Mouse (Mus musculus): ENCODE results near the gene Nav2. TPM values are rescaled to one million over a fixed set of nuclear protein-coding genes. Genes with fewer than 3 reads are reported as not detected.

Nav2 gene
- polyA plus RNA-seq, 1 experiment, result 21.9 TPM

- Histone ChIP-seq H3K27me3 (ENCODE audit: control insufficient read depth, insufficient read depth, insufficient read length) (no peaks in the 10 kb centered on the region), H3ac (ENCODE audit: control insufficient read depth, insufficient read length) (no peak overlapping the region), H3K4me3 (no peak overlapping the region), H3K36me3 (ENCODE audit: control insufficient read depth, insufficient read depth) (no peaks in the 10 kb centered on the region), H3K4me2 (ENCODE audit: low read depth) (no peak overlapping the region), H3K79me2 (ENCODE audit: control insufficient read depth, insufficient read depth) (no peaks in the 10 kb centered on the region)
- TF ChIP-seq E2F4 (IDR thresholded peaks at IDR 0.05; ENCODE audit: insufficient read depth) (no peak), CEBPB (IDR thresholded peaks at IDR 0.05; ENCODE audit: insufficient read depth, poor library complexity, severe bottlenecking) (no peak), TCF12 (IDR thresholded peaks at IDR 0.05; ENCODE audit: insufficient read depth, poor library complexity, severe bottlenecking) (no peak), MAX (IDR thresholded peaks at IDR 0.05; ENCODE audit: low read depth) (no peak), POLR2A (IDR thresholded peaks at IDR 0.05; ENCODE audit: insufficient read length, low read depth) (no peak), POLR2AphosphoS2 (IDR thresholded peaks at IDR 0.05; ENCODE audit: insufficient read length, low read depth) (no peak), SRF (IDR thresholded peaks at IDR 0.05; ENCODE audit: control insufficient read depth, insufficient read length, low read depth) (no peak), TCF3 (IDR thresholded peaks at IDR 0.05; ENCODE audit: insufficient read length, low read depth) (no peak), USF1 (IDR thresholded peaks at IDR 0.05; ENCODE audit: low read depth) (no peak), MYOG (IDR thresholded peaks at IDR 0.05; ENCODE audit: control insufficient read depth in 1 of 3, insufficient read depth in 1 of 3, insufficient read length in 2 of 3, low read depth in 2 of 3) (no peak), MYOD1 (IDR thresholded peaks at IDR 0.05; ENCODE audit: control insufficient read depth in 1 of 3, insufficient read length in 2 of 3, low read depth in 2 of 3) (no peak), REST (IDR thresholded peaks at IDR 0.05; ENCODE audit: insufficient read depth, insufficient read length) (no peak)
Measured at GRCm38 (mm10) chr7:49331939-49332338, 423.4 kb downstream of the Nav2 start.

GRCm38 (mm10) chr7:49332644-49333043, 424.1 kb downstream of the Nav2 start:
- Histone ChIP-seq H3ac (ENCODE audit: control insufficient read depth, insufficient read length) (no peak overlapping the region), H3K79me2 (ENCODE audit: control insufficient read depth, insufficient read depth) (no peaks in the 10 kb centered on the region), H3K36me3 (ENCODE audit: control insufficient read depth, insufficient read depth) (no peaks in the 10 kb centered on the region), H3K4me3 (no peak overlapping the region), H3K4me2 (ENCODE audit: low read depth) (no peak overlapping the region), H3K27me3 (ENCODE audit: control insufficient read depth, insufficient read depth, insufficient read length) (no peaks in the 10 kb centered on the region)
- TF ChIP-seq CEBPB (IDR thresholded peaks at IDR 0.05; ENCODE audit: insufficient read depth, poor library complexity, severe bottlenecking) (no peak), TCF12 (IDR thresholded peaks at IDR 0.05; ENCODE audit: insufficient read depth, poor library complexity, severe bottlenecking) (no peak), SRF (IDR thresholded peaks at IDR 0.05; ENCODE audit: control insufficient read depth, insufficient read length, low read depth) (no peak), MYOD1 (IDR thresholded peaks at IDR 0.05; ENCODE audit: control insufficient read depth in 1 of 3, insufficient read length in 2 of 3, low read depth in 2 of 3) (peak in 1 of 3 experiments; percentile 57), MYOG (IDR thresholded peaks at IDR 0.05; ENCODE audit: control insufficient read depth in 1 of 3, insufficient read depth in 1 of 3, insufficient read length in 2 of 3, low read depth in 2 of 3) (peak in 1 of 3 experiments; percentile 10)

- no peaks in the 10 kb centered on the region for H3K79me2 ChIP-seq (ENCODE audit: control insufficient read depth, insufficient read depth)
- H3ac ChIP-seq (ENCODE audit: control insufficient read depth, insufficient read length), result no peak overlapping the region
- H3K4me3 ChIP-seq, result no peak overlapping the region
- H3K36me3 ChIP-seq (ENCODE audit: control insufficient read depth, insufficient read depth), result no peaks in the 10 kb centered on the region
- H3K27me3 ChIP-seq (ENCODE audit: control insufficient read depth, insufficient read depth, insufficient read length), result no peaks in the 10 kb centered on the region
- TF ChIP-seq POLR2A (IDR thresholded peaks at IDR 0.05; ENCODE audit: insufficient read length, low read depth) (no peak), CEBPB (IDR thresholded peaks at IDR 0.05; ENCODE audit: insufficient read depth, poor library complexity, severe bottlenecking) (no peak), USF1 (IDR thresholded peaks at IDR 0.05; ENCODE audit: low read depth) (no peak), TCF12 (IDR thresholded peaks at IDR 0.05; ENCODE audit: insufficient read depth, poor library complexity, severe bottlenecking) (peak; percentile 41), MYOG (IDR thresholded peaks at IDR 0.05; ENCODE audit: control insufficient read depth in 1 of 3, insufficient read depth in 1 of 3, insufficient read length in 2 of 3, low read depth in 2 of 3) (peak in 2 of 3 experiments; percentile 41 to 98), MYOD1 (IDR thresholded peaks at IDR 0.05; ENCODE audit: control insufficient read depth in 1 of 3, insufficient read length in 2 of 3, low read depth in 2 of 3) (peak; percentile 40 to 82 (median 81)), REST (IDR thresholded peaks at IDR 0.05; ENCODE audit: insufficient read depth, insufficient read length) (no peak)
- peak overlapping the region; percentile 64 for H3K4me2 ChIP-seq (ENCODE audit: low read depth)
Measured at GRCm38 (mm10) chr7:49334163-49334562, 425.6 kb downstream of the Nav2 start.

- H3K4me2 ChIP-seq (ENCODE audit: low read depth), result no peak overlapping the region
- TF ChIP-seq SRF (IDR thresholded peaks at IDR 0.05; ENCODE audit: control insufficient read depth, insufficient read length, low read depth), result no peak
- no peak for TF ChIP-seq TCF12 (IDR thresholded peaks at IDR 0.05; ENCODE audit: insufficient read depth, poor library complexity, severe bottlenecking)
- no peak for TF ChIP-seq MAX (IDR thresholded peaks at IDR 0.05; ENCODE audit: low read depth)
- TF ChIP-seq USF1 (IDR thresholded peaks at IDR 0.05; ENCODE audit: low read depth), result no peak
- TF ChIP-seq CEBPB (IDR thresholded peaks at IDR 0.05; ENCODE audit: insufficient read depth, poor library complexity, severe bottlenecking), result no peak
- no peak for TF ChIP-seq REST (IDR thresholded peaks at IDR 0.05; ENCODE audit: insufficient read depth, insufficient read length)
- TF ChIP-seq MYOG (IDR thresholded peaks at IDR 0.05; ENCODE audit: control insufficient read depth in 1 of 3, insufficient read depth in 1 of 3, insufficient read length in 2 of 3, low read depth in 2 of 3), result no peak
- no peak for TF ChIP-seq MYOD1 (IDR thresholded peaks at IDR 0.05; ENCODE audit: control insufficient read depth in 1 of 3, insufficient read length in 2 of 3, low read depth in 2 of 3)
- no peak for TF ChIP-seq POLR2A (IDR thresholded peaks at IDR 0.05; ENCODE audit: insufficient read length, low read depth)
- no peak for TF ChIP-seq TCF3 (IDR thresholded peaks at IDR 0.05; ENCODE audit: insufficient read length, low read depth)
- no peak for TF ChIP-seq POLR2AphosphoS2 (IDR thresholded peaks at IDR 0.05; ENCODE audit: insufficient read length, low read depth)
- TF ChIP-seq E2F4 (IDR thresholded peaks at IDR 0.05; ENCODE audit: insufficient read depth), result no peak
- no peak overlapping the region for H3ac ChIP-seq (ENCODE audit: control insufficient read depth, insufficient read length)
- H3K79me2 ChIP-seq (ENCODE audit: control insufficient read depth, insufficient read depth), result no peaks in the 10 kb centered on the region
- H3K27me3 ChIP-seq (ENCODE audit: control insufficient read depth, insufficient read depth, insufficient read length), result no peaks in the 10 kb centered on the region
- no peaks in the 10 kb centered on the region for H3K36me3 ChIP-seq (ENCODE audit: control insufficient read depth, insufficient read depth)
- H3K4me3 ChIP-seq, result no peak overlapping the region
Measured at GRCm38 (mm10) chr7:49335056-49335455, 426.5 kb downstream of the Nav2 start.

- Histone ChIP-seq H3K4me3 (no peak overlapping the region), H3ac (ENCODE audit: control insufficient read depth, insufficient read length) (no peak overlapping the region), H3K79me2 (ENCODE audit: control insufficient read depth, insufficient read depth) (no peaks in the 10 kb centered on the region), H3K27me3 (ENCODE audit: control insufficient read depth, insufficient read depth, insufficient read length) (no peaks in the 10 kb centered on the region), H3K4me2 (ENCODE audit: low read depth) (no peak overlapping the region), H3K36me3 (ENCODE audit: control insufficient read depth, insufficient read depth) (no peaks in the 10 kb centered on the region)
- TF ChIP-seq E2F4 (IDR thresholded peaks at IDR 0.05; ENCODE audit: insufficient read depth), result no peak
- TF ChIP-seq CEBPB (IDR thresholded peaks at IDR 0.05; ENCODE audit: insufficient read depth, poor library complexity, severe bottlenecking), result no peak
- no peak for TF ChIP-seq REST (IDR thresholded peaks at IDR 0.05; ENCODE audit: insufficient read depth, insufficient read length)
- no peak for TF ChIP-seq USF1 (IDR thresholded peaks at IDR 0.05; ENCODE audit: low read depth)
- TF ChIP-seq POLR2A (IDR thresholded peaks at IDR 0.05; ENCODE audit: insufficient read length, low read depth), result no peak
- TF ChIP-seq TCF3 (IDR thresholded peaks at IDR 0.05; ENCODE audit: insufficient read length, low read depth), result no peak
- no peak for TF ChIP-seq TCF12 (IDR thresholded peaks at IDR 0.05; ENCODE audit: insufficient read depth, poor library complexity, severe bottlenecking)
- no peak for TF ChIP-seq POLR2AphosphoS2 (IDR thresholded peaks at IDR 0.05; ENCODE audit: insufficient read length, low read depth)
- TF ChIP-seq MYOD1 (IDR thresholded peaks at IDR 0.05; ENCODE audit: control insufficient read depth in 1 of 3, insufficient read length in 2 of 3, low read depth in 2 of 3), result no peak
- no peak for TF ChIP-seq MYOG (IDR thresholded peaks at IDR 0.05; ENCODE audit: control insufficient read depth in 1 of 3, insufficient read depth in 1 of 3, insufficient read length in 2 of 3, low read depth in 2 of 3)
- no peak for TF ChIP-seq MAX (IDR thresholded peaks at IDR 0.05; ENCODE audit: low read depth)
- TF ChIP-seq SRF (IDR thresholded peaks at IDR 0.05; ENCODE audit: control insufficient read depth, insufficient read length, low read depth), result no peak
Measured at GRCm38 (mm10) chr7:49336725-49337124, 428.2 kb downstream of the Nav2 start.
